Mouse (Mus musculus) thymus, adult 2 months (tissue): ENCODE measurements around the gene Nr4a1. TPM values are rescaled to one million over a fixed set of nuclear protein-coding genes. Genes with fewer than 3 reads are reported as not detected.

ENCODE experiments used
- DNase-seq: peaks from one replicate; pipeline ENCODE4 v3.0.0; 2021
- H3K27ac ChIP-seq: fragments of 200-500 bp; 2 replicates; pipeline ENCODE4 v1.5.1; 2012; ENCODE audit warnings: low read length, control low read depth; ENCODE audit not compliant: control insufficient read depth, insufficient read depth
- H3K27me3 ChIP-seq: fragments of 200-500 bp; 2 replicates; pipeline ENCODE4 v1.6.1; 2012; ENCODE audit warnings: mild to moderate bottlenecking, low read length, moderate library complexity, mixed read lengths; ENCODE audit not compliant: control insufficient read depth, insufficient read depth
- H3K36me3 ChIP-seq: fragments of 200-500 bp; 2 replicates; pipeline ENCODE4 v1.6.1; 2012; ENCODE audit warnings: mild to moderate bottlenecking, low read length, moderate library complexity; ENCODE audit not compliant: control insufficient read depth, insufficient read depth
- H3K4me1 ChIP-seq: fragments of 200-500 bp; replicated peaks from 2 replicates; pipeline ENCODE4 v1.6.1; 2012; ENCODE audit warnings: low read length; ENCODE audit not compliant: control insufficient read depth, insufficient read depth
- H3K4me3 ChIP-seq: fragments of 200-500 bp; 2 replicates; pipeline ENCODE4 v1.5.1; 2012; ENCODE audit warnings: mild to moderate bottlenecking, low read length, control low read depth, moderate library complexity; ENCODE audit not compliant: control insufficient read depth, insufficient read depth
- CTCF ChIP-seq: fragments of 200-500 bp; IDR thresholded peaks from 2 replicates; pipeline ENCODE4 v1.5.1; 2012; ENCODE audit warnings: mild to moderate bottlenecking, control low read depth, low read length, moderate library complexity, borderline replicate concordance; ENCODE audit not compliant: control insufficient read depth, poor library complexity, insufficient read depth; ENCODE audit errors: extremely low read depth
- POLR2A ChIP-seq: fragments of 200-500 bp; IDR thresholded peaks from 2 replicates; pipeline ENCODE4 v1.6.1; 2012; ENCODE audit warnings: mild to moderate bottlenecking, low read length, control low read depth, moderate library complexity; ENCODE audit not compliant: control insufficient read depth, poor library complexity, insufficient read depth; ENCODE audit errors: extremely low read depth
- WGBS: fragments of 180-500 bp; shearing (Covaris S2); methylation state at CpG from one replicate; pipeline ENCODE4 v1.1.7; 2018; 5-methylcytosine and 5-hydroxymethylcytosine counted together
- polyA plus RNA-seq: library from polyadenylated mRNA; depleted of rRNA; stranded (reverse); fragments of >200 nt; gene quantifications from 2 replicates; pipeline ENCODE4 v1.2.3, GENCODE M21; 2012

The Nr4a1 gene
- polyA plus RNA-seq, 1 experiment: 164 TPM

GRCm38 (mm10) chr15:101316913-101317813 is 63.1 kb downstream of the Nr4a1 start:
- H3K27ac ChIP-seq: no peak overlapping the region
- DNase-seq: no peak
- 32% methylated on average over 18 of the region's 18 CpGs for WGBS
- H3K27me3 ChIP-seq: no peaks in the 10 kb centered on the region
- no peaks in the 10 kb centered on the region for H3K36me3 ChIP-seq
- H3K4me3 ChIP-seq: no peak overlapping the region
- peaks cover 7% of the 10 kb centered on the region for H3K4me1 ChIP-seq
- no peak for TF ChIP-seq CTCF
- no peak for TF ChIP-seq POLR2A

GRCm38 (mm10) chr15:101317814-101318500 is 63.9 kb downstream of the Nr4a1 start:
- H3K4me1 ChIP-seq: peaks cover 7% of the 10 kb centered on the region
- no peaks in the 10 kb centered on the region for H3K36me3 ChIP-seq
- no peaks in the 10 kb centered on the region for H3K27me3 ChIP-seq
- TF ChIP-seq CTCF: no peak
- TF ChIP-seq POLR2A: no peak
- WGBS: 51% methylated on average over 2 of the region's 2 CpGs
- DNase-seq: no peak
- no peak overlapping the region for H3K27ac ChIP-seq
- no peak overlapping the region for H3K4me3 ChIP-seq

GRCm38 (mm10) chr15:101318889-101319765 is 65.1 kb downstream of the Nr4a1 start:
- DNase-seq: no peak
- 50% methylated on average over 14 of the region's 14 CpGs for WGBS

GRCm38 (mm10) chr15:101320010-101320617 is 66.0 kb downstream of the Nr4a1 start:
- Histone ChIP-seq H3K27ac (no peak overlapping the region), H3K36me3 (no peaks in the 10 kb centered on the region), H3K4me3 (no peak overlapping the region), H3K27me3 (no peaks in the 10 kb centered on the region), H3K4me1 (peaks cover 7% of the 10 kb centered on the region)
- TF ChIP-seq CTCF: no peak
- DNase-seq: no peak
- WGBS: 45% methylated on average over 6 of the region's 6 CpGs

More at GRCm38 (mm10) chr15:101318889-101319765, 65.1 kb downstream of the Nr4a1 start:
- H3K27me3 ChIP-seq: no peaks in the 10 kb centered on the region
- no peaks in the 10 kb centered on the region for H3K36me3 ChIP-seq
- H3K4me1 ChIP-seq: peaks cover 7% of the 10 kb centered on the region
- TF ChIP-seq POLR2A: no peak
- TF ChIP-seq CTCF: no peak
- no peak overlapping the region for H3K27ac ChIP-seq
- H3K4me3 ChIP-seq: no peak overlapping the region

- Histone ChIP-seq H3K27ac (no peak overlapping the region), H3K4me3 (no peak overlapping the region), H3K4me1 (peaks cover 7% of the 10 kb centered on the region), H3K27me3 (no peaks in the 10 kb centered on the region), H3K36me3 (no peaks in the 10 kb centered on the region)
- TF ChIP-seq POLR2A: no peak
- TF ChIP-seq CTCF: no peak
- WGBS: 21% methylated on average over 6 of the region's 6 CpGs
- no peak for DNase-seq
These were observed 66.6 kb downstream of the Nr4a1 start for GRCm38 (mm10) chr15:101320618-101321041.
